Mouse (Mus musculus) forebrain, embryonic 14.5 days (tissue): ENCODE measurements around the gene Itih5. TPM values are rescaled to one million over a fixed set of nuclear protein-coding genes. Genes with fewer than 3 reads are reported as not detected.

Experiments
- ATAC-seq: fragments of 200-750 bp; cut with Nextera tagmentation; 2 replicates; pipeline ENCODE4 v1.8.0; 2017; ENCODE audit warnings: mild to moderate bottlenecking, moderate library complexity
- DNase-seq: peaks from one replicate; pipeline ENCODE4 v3.0.0-alpha.2; 2015; ENCODE audit warnings: low spot score
- H3K27ac ChIP-seq: fragments of 300-500 bp; sonication (generic); 2 replicates; pipeline ENCODE4 v1.5.1; 2014; ENCODE audit warnings: low read depth, mild to moderate bottlenecking, control low read depth, low read length, moderate library complexity
- H3K27me3 ChIP-seq: fragments of 300-500 bp; sonication (generic); replicated peaks from 2 replicates; pipeline ENCODE4 v1.6.1; 2014; ENCODE audit warnings: low read length, control low read depth, mixed read lengths; ENCODE audit not compliant: control insufficient read depth, insufficient read depth
- H3K36me3 ChIP-seq: fragments of 300-500 bp; sonication (generic); 2 replicates; pipeline ENCODE4 v1.6.1; 2014; ENCODE audit warnings: low read length, control low read depth; ENCODE audit not compliant: control insufficient read depth, insufficient read depth
- H3K4me1 ChIP-seq: fragments of 300-500 bp; sonication (generic); 2 replicates; pipeline ENCODE4 v1.6.1; 2014; ENCODE audit warnings: antibody characterized with exemption, low read length, control low read depth; ENCODE audit not compliant: control insufficient read depth, insufficient read depth
- H3K4me2 ChIP-seq: fragments of 300-500 bp; sonication (generic); 2 replicates; pipeline ENCODE4 v1.6.1; 2014; ENCODE audit warnings: mild to moderate bottlenecking, control low read depth, low read length
- H3K4me3 ChIP-seq: fragments of 300-500 bp; sonication (generic); 2 replicates; pipeline ENCODE4 v1.5.1; 2014; ENCODE audit warnings: low read depth, low read length, control low read depth
- H3K9ac ChIP-seq: fragments of 300-500 bp; sonication (generic); 2 replicates; pipeline ENCODE4 v1.6.1; 2014; ENCODE audit warnings: mild to moderate bottlenecking, low read length, control low read depth, moderate library complexity
- H3K9me3 ChIP-seq: fragments of 300-500 bp; sonication (generic); replicated peaks from 2 replicates; pipeline ENCODE4 v1.6.1; 2016; ENCODE audit warnings: low read length, control low read depth, mixed read lengths; ENCODE audit not compliant: control insufficient read depth
- WGBS: fragments of 180-500 bp; shearing (Covaris S2); extraction: QIAGEN DNeasy Blood & Tissue Kit; methylation state at CpG from one replicate; pipeline ENCODE4 v1.1.7; 2014; 5-methylcytosine and 5-hydroxymethylcytosine counted together
- polyA plus RNA-seq: library from polyadenylated mRNA; unstranded; fragments of >200 nt; fragmentation: Nextera tagmentation; extraction: Ambion mirVana; gene quantifications from 2 replicates; pipeline ENCODE4 v1.2.1, GENCODE M21; 2014

Gene Itih5
- polyA plus RNA-seq, result 3.4 and 5.8 TPM in 2 replicates

DNA sequence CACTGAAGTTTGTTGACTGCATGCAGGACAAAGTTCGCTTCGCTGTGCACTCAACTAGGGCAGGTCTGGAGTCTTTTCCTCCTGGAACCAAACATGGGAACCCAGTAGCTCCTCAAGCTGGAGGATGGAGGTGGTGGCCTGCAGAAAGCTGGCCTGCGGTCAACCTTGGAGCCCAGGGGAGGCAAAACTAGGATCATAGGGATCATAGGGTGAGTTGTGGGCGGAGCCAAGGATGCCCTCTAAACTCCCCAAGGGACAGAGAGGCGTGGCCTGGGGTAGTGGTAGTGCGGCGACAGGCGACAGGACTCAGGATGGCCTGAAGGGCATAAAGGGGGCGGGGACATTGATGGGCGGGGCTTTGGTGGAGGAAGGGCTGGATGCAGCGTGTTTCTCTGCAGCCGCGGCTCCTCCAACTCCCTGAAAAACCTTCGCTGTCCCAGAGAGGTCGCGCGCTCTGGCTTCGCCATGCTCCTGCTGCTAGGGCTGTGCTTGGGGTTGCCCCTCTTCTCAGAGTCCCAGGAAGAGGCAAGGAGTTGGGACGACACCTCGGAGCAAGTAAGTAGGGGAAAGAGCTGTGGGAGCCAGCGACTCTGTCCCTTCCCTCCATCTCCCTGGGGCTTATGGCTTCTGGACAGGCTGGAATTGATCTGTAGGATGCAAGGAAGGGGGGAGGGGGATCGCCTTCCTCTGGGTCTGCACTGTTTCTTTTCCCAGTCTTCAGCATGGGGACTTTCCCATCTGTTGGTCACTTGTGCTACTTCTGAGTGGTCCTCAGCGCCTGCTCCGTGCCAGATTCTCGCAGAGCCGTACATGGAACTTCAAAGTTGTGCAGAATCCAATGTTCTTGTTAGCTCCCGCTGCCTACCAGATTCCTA, at the start of gene Itih5:
TSS of gene Itih5 (plus strand) at position 371 of the 875 bp plus-strand sequence.
- H3K4me2 ChIP-seq, result peak within 1 kb of the TSS; percentile 76
- peaks cover 5% of the 10 kb centered on the region for H3K4me1 ChIP-seq
- no peak within 1 kb of the TSS for H3K27ac ChIP-seq
- H3K27me3 ChIP-seq, result no peaks in the 10 kb centered on the region
- no peaks in the 10 kb centered on the region for H3K36me3 ChIP-seq
- peak; percentile 79 for ATAC-seq
- peak; percentile 50 for DNase-seq
- peak within 1 kb of the TSS; percentile 33 for H3K4me3 ChIP-seq
- 8% methylated on average over 27 of the region's 27 CpGs for WGBS
- no peaks in the 10 kb centered on the region for H3K9me3 ChIP-seq
- H3K9ac ChIP-seq, result peak within 1 kb of the TSS; percentile 50

DNA sequence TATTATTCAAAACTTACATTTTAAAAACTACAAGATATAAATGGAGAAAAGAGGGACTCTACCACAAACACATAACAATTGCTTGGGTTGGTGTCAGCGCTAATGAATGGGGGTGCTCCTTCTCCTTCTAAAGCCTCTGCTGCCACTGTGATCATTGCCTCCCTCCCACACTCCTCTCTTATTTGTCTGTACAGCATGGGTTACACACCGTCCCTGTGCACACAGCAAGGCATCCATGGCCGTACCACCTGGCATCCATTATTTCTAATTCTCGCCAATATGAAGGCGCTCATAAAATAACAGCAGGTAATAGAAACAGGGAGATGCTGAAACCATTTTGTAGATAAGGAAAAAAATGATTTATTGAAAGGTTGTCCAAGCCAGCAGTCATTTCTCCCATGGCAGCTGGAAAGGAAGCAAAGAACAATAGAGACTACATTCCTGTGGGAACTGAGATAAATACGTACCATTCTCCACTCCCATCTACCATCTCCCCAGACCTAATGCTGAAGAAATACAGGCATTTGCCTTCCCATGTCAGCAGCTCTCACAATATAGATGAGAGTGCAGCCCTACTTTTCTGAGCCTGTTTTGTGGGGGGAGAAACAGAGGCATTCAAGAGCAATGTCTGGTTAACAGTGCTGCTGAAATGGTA, 44.7 kb upstream of the Itih5 start:
- H3K4me1 ChIP-seq, result no peaks in the 10 kb centered on the region
- H3K27ac ChIP-seq, result no peak overlapping the region
- H3K9me3 ChIP-seq, result no peaks in the 10 kb centered on the region
- WGBS, result 82% methylated on average over 6 of the region's 6 CpGs
- H3K27me3 ChIP-seq, result no peaks in the 10 kb centered on the region
- ATAC-seq, result no peak
- no peak overlapping the region for H3K4me2 ChIP-seq
- no peak for DNase-seq
- no peaks in the 10 kb centered on the region for H3K36me3 ChIP-seq
- no peak overlapping the region for H3K9ac ChIP-seq
- H3K4me3 ChIP-seq, result no peak overlapping the region

DNA sequence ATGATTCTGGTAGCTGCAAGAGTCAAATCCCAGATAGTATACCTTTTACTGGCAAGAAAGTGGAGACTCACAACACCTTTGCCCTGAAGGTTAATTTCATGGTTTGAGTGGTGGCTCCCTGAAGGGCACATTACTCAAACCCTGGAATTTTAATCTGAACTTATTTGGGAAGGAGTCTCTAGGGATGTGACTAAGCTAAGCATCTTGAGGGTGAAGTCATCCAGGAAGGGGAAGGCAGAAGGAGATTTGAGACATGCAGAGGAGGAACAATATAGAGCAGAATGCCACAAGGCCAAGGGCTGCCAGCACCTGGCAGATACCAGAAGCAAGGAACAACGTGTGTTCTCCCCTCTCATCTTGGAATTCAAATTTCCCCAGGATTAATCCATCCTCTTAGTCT, 34.6 kb upstream of the Itih5 start:
- H3K4me1 ChIP-seq, result no peaks in the 10 kb centered on the region
- no peaks in the 10 kb centered on the region for H3K36me3 ChIP-seq
- H3K4me3 ChIP-seq, result no peak overlapping the region
- no peak overlapping the region for H3K27ac ChIP-seq
- DNase-seq (no peak), ATAC-seq (no peak)
- H3K9ac ChIP-seq, result no peak overlapping the region
- WGBS, result 73% methylated on average over 1 of the region's 1 CpGs
- no peaks in the 10 kb centered on the region for H3K27me3 ChIP-seq
- no peaks in the 10 kb centered on the region for H3K9me3 ChIP-seq
- no peak overlapping the region for H3K4me2 ChIP-seq

DNA sequence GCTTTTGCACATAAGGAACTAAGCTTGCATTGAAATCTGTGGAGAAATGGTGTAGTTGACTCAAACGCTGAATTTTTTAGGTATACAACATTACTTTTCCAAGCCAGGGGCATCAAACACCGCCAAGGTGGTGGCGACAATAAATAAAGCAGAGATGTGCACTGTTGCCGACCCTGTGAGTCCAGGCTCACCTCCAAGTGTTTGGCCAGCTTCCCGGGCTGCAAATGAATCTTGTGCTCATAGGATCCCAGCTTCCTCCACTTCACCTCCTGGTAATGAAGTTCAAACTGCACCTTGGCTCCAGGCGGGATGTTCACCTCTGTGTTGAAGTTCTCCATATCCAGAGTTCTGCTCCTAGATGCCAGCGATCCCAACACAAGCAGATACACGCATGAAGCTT, 34.1 kb upstream of the Itih5 start:
- H3K4me3 ChIP-seq, result no peak overlapping the region
- ATAC-seq, result no peak
- no peaks in the 10 kb centered on the region for H3K36me3 ChIP-seq
- H3K27me3 ChIP-seq, result no peaks in the 10 kb centered on the region
- no peaks in the 10 kb centered on the region for H3K9me3 ChIP-seq
- no peak overlapping the region for H3K9ac ChIP-seq
- H3K4me2 ChIP-seq, result no peak overlapping the region
- no peaks in the 10 kb centered on the region for H3K4me1 ChIP-seq
- 86% methylated on average over 8 of the region's 8 CpGs for WGBS
- H3K27ac ChIP-seq, result no peak overlapping the region
- DNase-seq, result no peak

DNA sequence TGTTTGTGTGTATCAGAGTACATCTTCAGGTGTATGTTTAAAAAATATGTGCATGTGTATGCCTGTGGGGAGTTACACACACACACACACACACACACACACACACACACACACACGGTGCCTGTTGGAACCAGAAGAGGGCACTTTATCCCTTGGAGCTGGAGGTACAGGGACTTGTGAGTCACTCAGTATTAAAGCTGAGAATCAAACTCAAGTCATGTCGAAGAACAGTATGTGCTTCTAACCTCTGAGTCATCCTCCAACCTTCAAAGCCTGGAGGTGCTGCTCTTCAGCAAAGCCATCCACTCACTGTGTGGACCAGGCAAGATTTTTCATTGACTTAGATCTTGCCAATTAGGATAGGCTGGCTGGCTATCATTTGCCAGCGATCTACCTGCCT, 31.5 kb upstream of the Itih5 start:
- WGBS, result 69% methylated on average over 3 of the region's 3 CpGs

DNA sequence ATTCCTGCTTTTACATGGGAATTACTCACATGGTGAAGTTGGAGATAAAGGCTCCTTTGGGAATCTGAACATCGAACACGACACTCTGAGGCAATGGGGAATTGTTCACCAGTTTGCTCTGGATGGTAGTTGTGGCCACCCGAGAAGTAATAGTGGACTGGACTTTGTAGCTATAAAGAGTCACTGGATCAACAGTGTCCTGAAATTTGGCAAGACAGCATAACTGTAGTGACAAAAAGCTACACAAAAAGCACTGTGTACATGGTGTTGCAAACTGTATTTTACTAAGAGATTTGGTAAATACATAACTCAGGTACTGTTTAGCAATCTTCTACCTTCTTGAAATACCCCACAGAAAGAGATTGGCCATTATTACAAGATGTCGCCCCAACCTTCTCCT, 27.2 kb upstream of the Itih5 start:
- Histone ChIP-seq H3K4me2 (no peak overlapping the region), H3K4me3 (no peak overlapping the region), H3K9me3 (no peaks in the 10 kb centered on the region), H3K9ac (no peak overlapping the region), H3K27me3 (no peaks in the 10 kb centered on the region), H3K4me1 (no peaks in the 10 kb centered on the region), H3K27ac (no peak overlapping the region), H3K36me3 (no peaks in the 10 kb centered on the region)
- DNase-seq (no peak), ATAC-seq (no peak)
- WGBS, result 90% methylated on average over 4 of the region's 4 CpGs

More for the DNA sequence above, 31.5 kb upstream of the Itih5 start:
- ATAC-seq (no peak), DNase-seq (no peak)
- Histone ChIP-seq H3K27ac (no peak overlapping the region), H3K27me3 (no peaks in the 10 kb centered on the region), H3K9ac (no peak overlapping the region), H3K4me2 (no peak overlapping the region), H3K4me3 (no peak overlapping the region), H3K9me3 (no peaks in the 10 kb centered on the region), H3K36me3 (no peaks in the 10 kb centered on the region), H3K4me1 (no peaks in the 10 kb centered on the region)

DNA sequence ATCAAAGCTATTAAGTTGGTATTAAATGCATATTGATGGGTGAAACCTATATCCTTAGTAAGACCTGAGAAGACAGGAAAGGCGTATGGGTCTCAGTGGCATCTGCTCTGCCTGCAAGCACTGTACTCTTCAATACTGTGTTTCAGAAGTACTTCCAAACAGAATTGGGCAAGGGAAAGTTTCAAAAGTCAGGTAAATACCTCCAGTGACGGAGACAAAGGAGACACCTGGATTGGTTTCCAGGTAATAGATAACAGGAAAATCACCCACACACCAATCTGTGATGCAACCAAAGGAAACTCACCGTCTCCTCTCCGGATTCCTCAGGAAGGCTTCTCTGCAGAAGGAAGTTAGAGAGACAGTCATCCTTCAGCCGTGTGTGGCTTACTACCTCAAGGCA, 25.9 kb upstream of the Itih5 start:
- no peak overlapping the region for H3K27ac ChIP-seq
- DNase-seq, result no peak
- H3K4me1 ChIP-seq, result no peaks in the 10 kb centered on the region
- WGBS, result 88% methylated on average over 5 of the region's 5 CpGs
- H3K27me3 ChIP-seq, result no peaks in the 10 kb centered on the region
- no peak overlapping the region for H3K4me3 ChIP-seq
- H3K36me3 ChIP-seq, result no peaks in the 10 kb centered on the region
- ATAC-seq, result no peak
- H3K9ac ChIP-seq, result no peak overlapping the region
- no peaks in the 10 kb centered on the region for H3K9me3 ChIP-seq
- no peak overlapping the region for H3K4me2 ChIP-seq

DNA sequence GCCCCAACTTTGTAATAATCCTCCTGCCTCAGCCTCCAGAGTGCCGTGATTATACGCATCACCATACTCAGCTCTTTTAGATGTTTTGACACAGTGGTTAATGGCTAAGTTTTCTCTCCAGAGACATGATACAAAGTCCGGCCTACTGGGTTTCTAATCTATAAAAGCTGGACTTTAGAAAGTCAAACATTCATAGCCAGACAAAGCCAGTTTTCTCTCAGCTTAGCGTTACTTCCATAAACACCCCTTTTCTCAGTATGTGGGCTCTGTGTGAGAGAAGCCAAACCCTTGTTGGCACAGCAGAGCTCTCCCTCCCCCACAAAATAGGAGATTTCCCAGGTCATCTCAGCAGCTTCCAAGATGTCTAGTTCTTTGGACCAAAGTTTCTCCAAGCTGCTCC, 24.8 kb upstream of the Itih5 start:
- no peak for ATAC-seq
- WGBS, result 81% methylated on average over 4 of the region's 4 CpGs
- H3K9ac ChIP-seq, result no peak overlapping the region

More for the DNA sequence above, 24.8 kb upstream of the Itih5 start:
- H3K4me2 ChIP-seq, result no peak overlapping the region
- no peaks in the 10 kb centered on the region for H3K9me3 ChIP-seq
- no peaks in the 10 kb centered on the region for H3K4me1 ChIP-seq
- H3K4me3 ChIP-seq, result no peak overlapping the region
- H3K27me3 ChIP-seq, result no peaks in the 10 kb centered on the region
- DNase-seq, result no peak
- no peaks in the 10 kb centered on the region for H3K36me3 ChIP-seq
- H3K27ac ChIP-seq, result no peak overlapping the region
